Mouse (Mus musculus): ENCODE results near the gene Gnptab.

The Gnptab gene

DNA sequence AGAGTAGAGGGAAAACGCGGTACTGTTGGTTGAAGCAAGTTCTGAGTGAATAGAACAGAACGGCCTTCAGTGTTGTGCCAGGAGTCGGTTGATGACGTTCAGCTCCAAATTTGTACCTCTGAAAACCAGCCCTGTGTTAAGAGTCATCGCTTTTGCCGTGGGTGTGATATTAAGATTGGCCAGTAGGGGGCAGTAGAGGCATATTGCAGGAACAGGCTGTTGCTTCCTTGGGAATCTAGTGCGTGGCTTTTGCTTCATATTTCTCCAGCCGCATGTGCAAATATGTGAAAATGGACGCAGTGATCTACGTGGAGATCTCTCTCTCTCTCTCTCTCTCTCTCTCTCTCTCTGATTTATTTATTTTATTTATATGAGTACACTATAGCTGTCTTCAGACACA, 2.2 kb upstream of the Gnptab start:
- DNase-seq (ENCODE audit: low read depth, low spot score), result peak; percentile 85

DNA sequence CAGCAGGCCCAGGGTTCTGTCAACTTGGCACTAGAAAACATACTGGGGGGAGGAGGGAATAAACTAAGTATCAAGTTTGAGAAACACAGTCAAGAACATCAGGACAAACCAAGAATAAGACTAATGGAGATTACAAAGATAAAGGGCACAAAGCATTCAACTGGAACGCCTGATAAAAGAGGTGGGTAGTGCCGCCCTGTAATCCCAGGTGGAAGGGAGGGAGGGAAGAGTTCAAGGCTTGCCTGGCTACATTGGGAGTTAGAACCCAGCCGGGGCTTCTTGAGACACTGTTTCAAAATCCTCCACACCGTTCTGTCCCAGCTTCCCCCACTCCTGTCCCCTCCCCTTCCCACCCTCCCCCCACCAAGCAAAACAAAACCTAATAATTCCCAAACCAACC, 1.3 kb upstream of the Gnptab start:
- no peak for DNase-seq (ENCODE audit: low read depth, low spot score)

DNA sequence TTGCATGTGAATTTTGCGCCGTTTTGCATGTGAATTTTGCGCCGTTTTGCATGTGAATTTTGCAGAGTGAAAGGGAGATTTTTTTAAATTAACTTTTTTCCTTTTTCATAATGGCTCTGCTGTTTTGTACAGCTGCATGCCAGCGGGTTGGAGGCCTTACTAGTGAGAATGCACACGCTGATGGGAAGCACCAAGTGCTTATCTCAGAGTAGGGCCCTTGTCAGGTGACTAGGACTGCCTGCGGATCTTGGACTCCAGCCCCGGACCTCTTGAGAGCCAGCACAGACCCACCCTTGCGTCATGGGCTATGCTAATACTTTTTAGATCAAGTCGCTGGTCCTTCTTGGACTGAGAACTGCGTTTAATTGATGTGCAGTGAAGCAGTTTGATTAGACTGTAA, 1.1 kb downstream of the Gnptab start:
- peak; percentile 39 for DNase-seq (ENCODE audit: low read depth, low spot score)

DNA sequence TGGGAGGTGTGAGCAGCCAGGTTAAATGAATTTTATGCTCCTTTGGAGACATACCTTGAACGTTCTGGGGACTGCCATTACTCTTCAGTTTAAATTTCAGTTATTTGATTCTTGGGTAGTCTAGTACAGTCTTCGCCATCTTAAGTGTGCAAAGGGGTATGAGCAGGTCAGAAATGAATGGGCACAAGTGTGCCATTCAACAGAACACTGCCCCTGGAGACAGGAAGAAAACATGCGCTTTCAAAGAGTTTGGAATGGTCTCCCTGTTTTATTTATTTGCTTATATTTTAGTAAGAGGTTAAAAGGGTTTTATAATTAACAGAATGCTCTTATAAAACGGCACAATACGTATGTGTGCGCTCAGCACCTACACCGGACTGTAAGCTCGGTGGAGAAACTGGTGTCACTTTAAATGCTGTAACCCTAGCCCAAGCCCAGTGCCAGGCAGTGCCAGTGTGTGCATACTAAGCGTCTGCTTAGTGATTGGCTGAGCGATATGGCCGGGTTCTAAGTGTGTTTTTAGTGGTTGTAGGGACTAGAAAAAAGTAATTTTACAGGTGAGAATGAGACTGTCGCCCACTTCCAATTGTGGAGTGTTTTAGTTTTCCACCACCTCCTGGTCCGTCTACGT, 1.6 kb downstream of the Gnptab start:
- no peak for DNase-seq (ENCODE audit: low read depth, low spot score)

DNA sequence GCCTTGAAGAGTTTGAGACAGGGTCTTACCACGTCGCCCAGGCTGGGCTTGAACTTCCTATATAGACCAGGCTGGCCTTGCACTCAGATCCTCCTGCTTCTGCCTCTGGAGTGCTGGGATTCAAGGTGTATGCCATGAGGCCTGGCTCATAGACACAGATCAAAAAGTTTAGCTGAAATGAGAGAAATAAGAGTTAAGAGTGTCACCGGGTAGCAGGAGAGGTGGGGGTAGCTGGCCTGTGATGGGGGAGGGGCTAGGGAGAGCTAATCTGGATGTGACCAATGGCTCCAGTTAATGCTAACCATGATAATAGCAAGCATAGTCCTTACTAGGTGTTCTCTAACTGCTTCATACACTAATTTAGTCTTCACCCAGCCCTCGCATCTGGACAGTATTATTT, 2.4 kb downstream of the Gnptab start:
- no peak for DNase-seq (ENCODE audit: low read depth, low spot score)

DNA sequence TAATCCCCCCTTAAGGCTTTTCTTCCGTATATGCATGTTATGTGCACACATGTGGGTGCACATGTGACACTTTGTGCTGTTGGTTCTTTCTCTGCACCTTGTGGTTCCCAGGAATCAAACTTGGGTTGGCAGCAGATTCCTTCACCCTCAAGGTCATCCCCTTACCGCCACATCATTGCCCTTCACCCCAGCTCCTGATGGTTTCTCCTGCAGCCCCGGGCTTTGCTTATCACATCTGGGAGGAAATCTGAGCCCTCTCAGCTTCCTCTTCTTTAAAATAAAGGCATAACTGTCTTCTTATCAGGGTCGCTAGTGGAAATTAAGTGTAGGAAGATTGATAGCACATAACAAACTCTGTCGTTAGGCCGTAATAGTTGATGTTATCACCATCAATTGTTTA, 3.1 kb downstream of the Gnptab start:
- no peak for DNase-seq (ENCODE audit: low read depth, low spot score)

DNA sequence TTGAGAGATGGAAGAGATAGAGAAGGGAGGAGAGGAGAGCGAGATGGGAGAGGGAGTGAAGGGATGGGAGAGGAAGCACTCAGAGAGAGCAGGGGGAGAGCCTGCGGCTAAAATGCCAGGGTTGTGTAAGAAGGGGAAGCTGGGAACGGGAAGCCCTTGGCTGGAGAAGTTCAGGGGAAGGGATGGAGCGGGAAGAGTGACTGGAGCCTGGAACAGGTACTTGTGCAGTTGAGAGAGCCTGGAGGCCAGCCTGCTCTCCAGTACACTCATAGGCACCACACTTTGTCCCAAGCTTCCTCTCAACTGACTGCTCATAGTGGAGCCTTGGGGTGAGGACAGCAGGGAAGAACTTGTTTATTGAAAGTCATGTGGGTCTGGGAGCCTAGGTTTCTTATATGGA, 4.5 kb downstream of the Gnptab start:
- no peak for DNase-seq (ENCODE audit: low read depth, low spot score)

DNA sequence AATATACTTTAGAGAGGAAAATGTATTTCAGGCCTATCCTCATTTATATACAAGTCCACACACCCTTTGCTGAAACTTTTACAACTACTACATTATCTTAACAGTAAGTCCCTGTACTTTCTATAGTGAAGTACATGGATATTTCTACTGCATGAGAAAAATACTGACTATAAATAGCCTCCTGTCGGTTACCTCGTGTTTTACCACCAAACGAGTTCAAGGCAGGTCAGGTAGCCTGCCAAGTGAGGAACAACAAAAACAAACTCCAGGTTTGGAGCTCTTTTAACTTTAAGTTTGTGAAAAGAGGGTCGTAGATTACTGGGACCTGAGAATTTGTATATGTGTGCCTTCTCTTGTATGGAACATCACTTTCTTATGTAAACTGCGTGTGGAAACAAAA, 5.1 kb downstream of the Gnptab start:
- no peak for DNase-seq (ENCODE audit: low read depth, low spot score)

DNA sequence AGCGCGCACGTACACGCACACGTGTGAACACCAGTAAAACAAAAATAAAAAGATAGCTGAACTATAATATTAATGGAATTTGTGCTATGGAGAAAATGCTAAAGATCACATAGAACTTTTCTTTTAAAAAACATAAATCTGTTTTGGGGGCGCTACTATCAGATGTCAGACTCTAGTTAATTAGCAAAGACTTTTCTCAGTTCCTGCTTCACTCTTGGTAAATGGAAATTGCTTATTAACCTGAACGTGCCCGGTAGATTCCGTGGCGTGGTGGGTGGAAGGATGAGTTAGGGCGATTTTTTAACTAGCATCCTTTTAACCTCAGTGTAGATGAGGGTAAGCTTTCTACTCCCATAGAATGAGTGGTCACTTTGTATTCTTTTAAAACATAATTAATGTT, 6.4 kb downstream of the Gnptab start:
- no peak for DNase-seq (ENCODE audit: low read depth, low spot score)

DNA sequence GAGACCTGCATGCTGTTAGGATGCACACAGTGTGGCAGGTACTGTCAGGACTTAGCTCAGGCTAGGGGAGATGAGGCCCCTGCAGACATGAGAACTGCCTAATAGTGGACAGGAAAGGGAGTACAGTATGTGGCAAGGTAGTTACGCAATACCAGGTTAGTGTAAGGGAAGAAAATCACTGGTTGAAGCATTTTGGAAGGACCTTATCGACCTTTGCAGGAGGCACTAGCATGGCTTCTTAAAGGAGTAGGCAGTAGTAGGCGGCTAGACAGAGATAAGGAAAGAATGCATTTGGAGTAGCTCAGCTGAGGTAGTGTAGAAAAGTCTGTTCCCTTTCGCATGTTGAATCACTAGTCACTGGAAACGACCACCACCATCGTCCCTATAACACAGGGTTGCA, 6.8 kb downstream of the Gnptab start:
- DNase-seq (ENCODE audit: low read depth, low spot score), result no peak

DNA sequence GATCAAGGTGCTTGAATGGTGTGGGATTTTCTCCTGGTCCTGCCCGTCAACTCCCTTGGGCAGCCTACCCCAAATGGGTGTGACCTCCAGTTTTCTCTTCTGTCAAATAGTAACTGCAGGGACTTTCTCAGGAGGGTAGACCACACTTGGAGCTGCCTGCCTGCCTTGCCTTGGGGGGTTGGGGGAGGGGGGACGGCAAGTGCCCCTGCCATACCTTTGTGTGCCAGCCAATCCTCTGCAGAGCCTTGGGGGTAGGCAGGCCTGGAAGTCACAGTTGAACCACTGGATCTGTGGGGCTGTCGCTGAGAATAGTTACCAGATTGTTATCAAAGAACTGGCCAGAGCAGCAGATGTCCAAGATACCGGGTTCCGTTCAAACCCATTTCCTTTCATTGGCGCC, 7.3 kb downstream of the Gnptab start:
- no peak for DNase-seq (ENCODE audit: low read depth, low spot score)

DNA sequence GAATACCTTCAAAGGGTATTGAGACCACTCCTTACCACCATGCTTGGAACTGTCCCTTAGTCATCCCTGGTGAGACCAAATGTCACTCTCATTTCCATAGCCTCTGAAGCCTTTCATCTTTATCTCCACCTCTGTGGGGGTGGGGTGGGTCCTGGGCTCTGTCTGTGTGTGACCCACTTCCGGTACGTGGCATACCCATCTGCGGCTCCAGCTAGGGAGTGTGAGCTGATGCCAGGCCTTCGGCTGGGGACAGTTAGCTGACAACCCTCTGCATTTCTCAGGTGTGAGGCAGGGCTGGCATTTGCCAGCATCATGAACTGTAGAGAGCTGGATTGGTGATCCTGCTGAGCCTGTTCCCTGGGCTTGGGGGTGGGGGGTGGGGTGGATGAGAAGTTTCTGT, 10.6 kb downstream of the Gnptab start:
- DNase-seq (ENCODE audit: low read depth, low spot score), result no peak

DNA sequence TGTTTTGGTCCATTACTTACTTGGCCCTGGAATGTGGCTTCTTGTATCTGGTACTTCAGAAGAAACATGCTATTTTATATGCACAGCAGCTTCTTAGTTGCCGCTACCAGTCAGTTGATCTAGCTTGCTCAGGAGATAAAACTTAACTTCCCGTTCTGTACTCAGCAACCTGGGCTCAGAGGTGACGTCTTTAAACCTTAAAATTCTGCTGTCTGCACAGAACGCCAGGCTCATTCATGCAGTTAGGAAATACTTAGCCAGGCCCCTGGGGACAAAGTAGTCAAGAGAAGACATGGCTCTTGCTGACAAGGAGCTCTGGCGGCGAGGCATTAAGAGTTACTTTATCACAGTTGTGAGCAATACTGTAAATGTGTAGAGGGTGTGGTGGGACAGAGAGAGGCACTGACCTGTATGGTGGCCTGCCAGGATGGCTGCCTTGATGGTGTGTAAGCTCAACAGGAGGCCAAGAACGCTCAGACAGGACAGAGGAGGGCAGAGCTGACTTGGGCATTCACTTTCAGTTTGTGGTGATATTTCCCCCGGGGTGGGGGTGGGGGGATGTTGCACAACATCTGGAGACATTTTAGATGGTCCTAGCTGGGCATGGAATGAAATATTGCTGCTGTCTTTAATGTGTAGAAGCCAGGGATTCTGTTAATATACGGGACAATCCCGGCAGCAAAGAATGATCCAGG, 11.3 kb downstream of the Gnptab start:
- DNase-seq (ENCODE audit: low read depth, low spot score), result no peak

DNA sequence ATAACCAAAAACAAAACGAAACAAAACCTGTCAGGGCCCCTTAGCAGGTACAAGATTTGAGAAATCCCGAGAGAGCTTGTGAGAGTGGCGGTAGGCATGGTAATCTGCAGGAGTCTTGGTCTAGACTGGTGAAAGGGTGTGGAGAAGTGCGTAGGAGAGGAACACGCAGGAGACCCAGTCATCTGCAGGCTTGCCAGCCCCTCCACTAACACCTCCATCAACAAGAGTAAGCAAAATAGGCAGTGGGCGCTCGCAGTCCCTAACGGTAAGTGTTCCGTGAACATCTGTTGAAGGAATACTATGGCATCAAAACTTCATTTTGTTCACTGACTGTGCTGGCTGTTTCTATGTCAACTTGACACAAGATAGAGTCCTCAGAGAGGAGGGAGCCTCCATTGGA, 12.6 kb downstream of the Gnptab start:
- no peak for DNase-seq (ENCODE audit: low read depth, low spot score)

DNA sequence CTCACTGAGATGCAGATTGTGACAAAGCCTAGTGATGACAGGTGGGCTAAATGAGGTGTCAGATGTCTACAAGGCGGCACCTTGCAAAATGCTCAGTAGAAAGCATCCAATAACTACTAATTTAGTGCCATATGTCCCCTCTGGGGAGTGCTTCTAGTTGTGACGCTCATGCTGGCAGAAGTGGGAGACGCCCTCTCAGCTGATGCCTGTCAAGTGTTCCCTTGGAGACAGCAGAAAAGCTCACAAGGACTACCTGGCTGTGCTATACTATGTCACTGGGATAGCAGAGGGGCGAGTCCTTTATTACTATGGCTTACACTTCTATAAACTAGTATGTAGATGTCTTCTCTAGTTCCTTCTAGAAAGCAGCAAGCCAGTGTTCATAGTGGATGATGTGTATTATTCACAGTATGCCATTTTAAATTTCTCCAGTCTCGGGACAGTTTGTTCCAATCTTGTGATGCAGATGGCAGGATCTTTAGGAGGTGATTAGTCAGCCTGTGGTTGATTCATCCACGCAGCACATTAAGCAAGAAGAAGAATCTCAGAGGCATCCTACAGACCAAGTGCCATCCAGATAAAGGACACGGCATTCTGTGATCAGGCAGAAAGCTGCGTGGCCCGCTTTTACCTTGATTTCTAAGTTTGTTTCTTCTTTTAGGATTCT, 13.4 kb downstream of the Gnptab start:
- DNase-seq (ENCODE audit: low read depth, low spot score), result no peak

DNA sequence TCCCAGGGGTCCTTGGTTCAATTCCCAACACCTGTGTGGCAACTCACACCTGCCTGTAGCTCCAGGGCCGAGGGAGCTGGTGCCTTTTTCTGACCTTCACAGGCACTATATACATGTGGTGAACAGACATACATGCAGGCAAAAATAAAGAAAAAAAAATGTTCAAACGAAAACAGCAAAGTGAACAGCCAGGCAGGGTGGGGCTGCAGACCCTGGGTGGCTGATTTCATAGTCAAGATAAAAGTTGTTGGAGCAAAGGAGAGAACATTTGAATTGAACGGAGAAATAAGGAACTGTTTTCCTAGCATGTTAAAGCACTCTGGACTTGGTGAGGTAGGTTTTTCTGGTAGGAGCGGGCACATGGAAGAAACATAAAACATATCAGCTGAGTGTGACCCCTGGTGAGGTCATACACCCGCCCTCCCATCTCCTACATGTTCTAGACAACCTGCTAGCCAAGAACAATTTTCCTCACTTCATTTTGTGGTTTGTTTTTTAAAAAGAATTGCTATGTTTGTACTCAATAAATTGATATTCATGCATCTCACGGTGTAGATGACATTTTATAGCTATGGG, 19.8 kb downstream of the Gnptab start:
- DNase-seq (ENCODE audit: low read depth, low spot score), result no peak

DNA sequence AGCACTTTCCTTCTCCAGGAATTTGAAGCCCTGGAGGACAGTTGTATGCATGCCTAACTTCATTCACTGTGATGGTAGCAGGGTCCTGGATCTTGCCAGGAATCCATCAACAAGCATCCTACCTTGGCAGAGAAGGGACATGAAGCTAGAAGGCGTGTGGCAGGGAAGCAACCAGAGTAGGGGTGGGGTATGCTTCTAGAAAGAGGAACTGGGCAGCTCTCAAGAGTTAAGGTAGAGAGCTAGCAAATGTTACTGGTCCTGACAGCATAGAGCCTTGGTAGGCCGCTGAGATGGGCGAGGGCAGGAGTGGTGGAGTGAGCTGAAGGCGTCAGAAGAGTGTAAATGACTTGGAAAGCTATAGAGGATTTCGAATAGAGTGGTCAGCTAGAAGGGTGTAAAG, 20.3 kb downstream of the Gnptab start:
- DNase-seq (ENCODE audit: low read depth, low spot score), result no peak

DNA sequence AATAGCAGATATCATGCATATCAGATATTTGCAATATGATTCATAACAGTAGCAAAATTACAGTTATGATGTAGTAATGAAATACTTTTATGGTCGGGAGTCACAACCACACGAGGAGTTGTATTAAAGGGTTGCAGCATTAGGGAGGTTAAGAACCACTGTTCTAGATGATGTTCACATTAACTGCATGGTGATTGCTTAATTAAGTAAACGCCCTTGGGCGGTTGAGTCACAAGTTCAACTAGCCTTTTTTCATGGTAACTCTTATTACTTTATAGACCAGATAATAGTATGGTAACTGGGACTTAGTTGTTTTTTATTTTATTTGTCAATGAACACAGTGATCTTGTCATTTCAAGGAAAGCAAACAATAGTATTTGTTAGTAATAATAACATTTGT, 24.1 kb downstream of the Gnptab start:
- no peak for DNase-seq (ENCODE audit: low read depth, low spot score)

DNA sequence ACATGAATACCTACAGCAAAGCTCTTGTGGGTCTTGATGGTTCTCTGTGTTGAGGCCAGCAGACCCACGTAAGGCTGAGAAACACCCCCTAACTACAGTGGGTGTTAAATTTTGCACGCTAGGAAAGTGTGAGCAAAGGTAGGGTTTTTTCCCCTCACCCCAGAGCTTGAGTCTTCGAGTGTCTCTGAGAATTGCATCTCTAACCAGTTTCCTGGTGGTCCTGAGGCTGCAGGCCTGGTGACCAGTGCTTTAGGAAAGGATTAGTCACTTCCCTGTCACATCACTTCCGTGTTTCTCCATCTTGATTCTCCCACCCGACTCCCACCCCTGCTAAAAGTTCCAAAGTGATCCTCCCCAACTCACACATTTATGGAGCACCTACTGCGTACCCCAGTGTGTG, 25.3 kb downstream of the Gnptab start:
- no peak for DNase-seq (ENCODE audit: low read depth, low spot score)

DNA sequence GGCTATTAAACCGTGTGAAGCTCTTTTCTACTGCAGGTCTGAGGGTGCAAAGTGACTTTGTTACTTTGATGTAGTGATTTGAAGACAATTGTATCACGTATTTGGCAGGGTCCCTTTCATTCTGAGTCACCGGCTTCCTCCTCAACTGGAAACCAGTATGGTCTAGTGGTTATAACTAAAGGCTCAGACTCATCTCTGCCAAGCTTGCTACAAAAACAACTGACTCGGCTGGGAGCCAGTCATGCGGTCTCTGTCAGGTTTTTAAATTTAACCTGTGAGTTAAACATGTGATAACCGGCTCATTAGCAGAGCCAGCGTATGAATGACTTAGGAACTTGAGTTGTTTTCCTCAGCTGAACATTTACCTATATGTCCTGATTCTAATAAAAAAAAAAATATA, 26.9 kb downstream of the Gnptab start:
- DNase-seq (ENCODE audit: low read depth, low spot score), result no peak

DNA sequence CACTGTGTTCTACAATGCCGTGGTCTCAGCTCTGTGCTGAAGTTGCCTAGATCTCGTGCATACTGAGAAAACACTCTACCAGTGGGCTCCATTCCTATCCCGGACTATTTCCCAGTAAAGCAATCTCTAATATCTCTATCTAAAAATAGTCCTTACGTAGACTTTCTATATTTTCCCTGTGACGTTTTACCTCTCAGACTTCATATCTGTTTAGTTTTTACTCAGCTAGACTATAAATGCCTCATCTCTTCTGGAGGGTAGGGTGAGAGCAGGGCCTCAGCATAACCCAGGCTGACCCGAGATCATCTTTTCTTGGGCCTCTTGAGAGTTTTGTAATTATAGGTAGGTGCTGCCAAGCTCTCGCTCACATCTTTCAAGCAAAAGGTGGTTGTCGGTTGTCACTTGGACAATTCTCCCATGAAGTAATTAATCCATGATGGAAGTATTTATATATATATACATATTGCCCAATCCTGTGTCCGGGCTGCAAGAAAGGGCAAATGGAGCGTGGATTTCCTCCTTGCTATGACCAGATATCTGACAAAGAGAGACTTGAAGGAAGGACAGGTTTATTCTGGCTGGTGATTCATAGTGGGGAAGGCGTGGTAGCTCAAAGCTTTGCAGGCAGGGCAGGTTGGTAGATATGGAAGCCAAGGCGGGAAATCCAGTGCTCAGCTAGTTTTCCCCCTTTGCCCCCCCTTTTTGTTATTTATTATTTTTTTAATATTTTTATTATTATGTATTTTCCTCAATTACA, 29.1 kb downstream of the Gnptab start:
- no peak for DNase-seq (ENCODE audit: low read depth, low spot score)

DNA sequence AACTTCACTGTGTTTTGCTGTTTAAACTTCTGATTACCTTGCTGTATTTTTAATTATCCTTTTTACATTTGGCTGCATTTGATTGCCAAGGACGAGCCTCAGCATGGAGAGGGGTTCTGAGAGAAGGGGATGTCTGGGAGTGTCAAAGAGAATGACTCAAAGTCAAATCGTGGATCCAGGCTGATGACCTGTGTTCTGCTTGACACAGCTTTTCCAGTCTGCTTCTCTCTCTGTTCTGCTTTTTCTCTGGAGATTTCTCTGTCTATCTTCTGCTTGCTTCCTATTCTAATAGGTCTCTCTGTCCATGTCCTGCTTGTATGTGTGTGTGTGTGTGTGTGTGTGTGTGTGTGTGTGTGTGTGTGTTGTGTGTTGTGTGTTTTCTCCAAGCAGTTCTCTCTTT, 30.8 kb downstream of the Gnptab start:
- no peak for DNase-seq (ENCODE audit: low read depth, low spot score)
